In genomic region chr2:26744341-26744740, GRCm38 (mm10) we compare ENCODE assay signal across 18 mouse cellular contexts.
DNase-seq lines count a peak whose midpoint lies in the region; ATAC-seq and TF ChIP-seq lines count a peak whose summit lies in the region.
"Had no signal": no experiment of that assay in that cellular context is flagged by ENCODE, and none has a peak within 500 bp of the region (broad histone marks: within the 10 kb centered on the region; RNA-seq: fewer than 3 reads in every experiment).

No protein-coding gene starts in this region.

- H3K4me1 ChIP-seq in lung, postnatal 0 days (ENCODE audit: insufficient read depth, low read depth, low read length), result no peaks in the 10 kb centered on the region
- H3K4me1 ChIP-seq in lung, adult 2 months (ENCODE audit: control insufficient read depth, insufficient read depth, low read length), result no peaks in the 10 kb centered on the region
- H3K4me1 ChIP-seq in MEL (ENCODE audit: control insufficient read depth in 1 of 2, insufficient read depth in 2 of 2, low read length in 2 of 2), result peaks cover 0 to 2% of the 10 kb centered on the region in 2 experiments; a peak in 1 of 4 replicates
- H3K4me1 ChIP-seq: embryonic facial prominence, embryonic 12.5 days; forebrain, embryonic 10.5 days; heart, embryonic 13.5 days; hindbrain, embryonic 13.5 days; liver, embryonic 12.5 days; midbrain, embryonic 15.5 days had no signal

- peak; percentile 31 for DNase-seq in lung, postnatal 0 days (ENCODE audit: low spot score)
- DNase-seq in lung, adult 2 months, result no peak
- peak; percentile 27 for DNase-seq in MEL (ENCODE audit: low read depth, low spot score)
- DNase-seq in induced T-regulatory cell, adult 2 months (ENCODE audit: low read depth), result peak; percentile 39
- peak; percentile 16 for DNase-seq in splenic B cell, adult 2 months (ENCODE audit: low read depth, low spot score)
- no peak for DNase-seq in left cerebral cortex, postnatal 10 days (ENCODE audit: extremely low spot score in 1 of 2, low spot score in 2 of 2)
- DNase-seq in ovary, postnatal 36 days (ENCODE audit: low spot score), result no peak
- DNase-seq: adrenal gland, postnatal 14 days; cerebellum, postnatal 25 days; kidney, adult 8-10 months; thymus, adult 2 months had no signal

- no peak overlapping the region for H3K4me2 ChIP-seq in lung, postnatal 0 days (replicated peaks; ENCODE audit: low read depth, low read length)
- H3K4me2 ChIP-seq: embryonic facial prominence, embryonic 12.5 days; heart, embryonic 13.5 days; hindbrain, embryonic 13.5 days; liver, embryonic 12.5 days; midbrain, embryonic 15.5 days had no signal

- H3K36me3 ChIP-seq in lung, postnatal 0 days (ENCODE audit: insufficient read depth, low read length), result no peaks in the 10 kb centered on the region
- no peaks in the 10 kb centered on the region for H3K36me3 ChIP-seq in MEL (ENCODE audit: control insufficient read depth in 1 of 2, insufficient read depth in 2 of 2, low read length in 2 of 2)
- H3K36me3 ChIP-seq in splenic B cell, adult 2 months (ENCODE audit: control insufficient read depth, insufficient read depth, low read length, poor library complexity, severe bottlenecking), result no peaks in the 10 kb centered on the region
- H3K36me3 ChIP-seq: embryonic facial prominence, embryonic 12.5 days; forebrain, embryonic 10.5 days; heart, embryonic 13.5 days; hindbrain, embryonic 13.5 days; liver, embryonic 12.5 days; midbrain, embryonic 15.5 days had no signal

- no peak overlapping the region for H3K27ac ChIP-seq in lung, postnatal 0 days (ENCODE audit: low read length)
- H3K27ac ChIP-seq in MEL (ENCODE audit: control insufficient read depth, low read depth, low read length), result no peak overlapping the region
- H3K27ac ChIP-seq: embryonic facial prominence, embryonic 12.5 days; forebrain, embryonic 10.5 days; heart, embryonic 13.5 days; hindbrain, embryonic 13.5 days; layer of hippocampus, adult 2 months; liver, embryonic 12.5 days; midbrain, embryonic 15.5 days had no signal

- no peak for TF ChIP-seq RAD21 in MEL (IDR thresholded peaks at IDR 0.05; ENCODE audit: low read depth, low read length)

- H3K9me3 ChIP-seq in lung, postnatal 0 days (ENCODE audit: low read length), result no peaks in the 10 kb centered on the region
- no peaks in the 10 kb centered on the region for H3K9me3 ChIP-seq in MEL (replicated peaks; ENCODE audit: insufficient read depth, low read length)
- H3K9me3 ChIP-seq: embryonic facial prominence, embryonic 12.5 days; forebrain, embryonic 10.5 days; heart, embryonic 13.5 days; hindbrain, embryonic 13.5 days; liver, embryonic 12.5 days; midbrain, embryonic 15.5 days had no signal

- H3K4me3 ChIP-seq in lung, postnatal 0 days (ENCODE audit: low read depth, low read length), result no peak overlapping the region
- H3K4me3 ChIP-seq in lung, adult 2 months (replicated peaks; ENCODE audit: extremely low read depth, low read depth, low read length), result no peak overlapping the region
- no peak overlapping the region for H3K4me3 ChIP-seq in MEL (ENCODE audit: control insufficient read depth in 1 of 2, insufficient read depth in 1 of 2, low read depth in 2 of 2, low read length in 2 of 2)
- H3K4me3 ChIP-seq: embryonic facial prominence, embryonic 12.5 days; forebrain, embryonic 10.5 days; heart, embryonic 13.5 days; hindbrain, embryonic 13.5 days; layer of hippocampus, adult 2 months; liver, embryonic 12.5 days; midbrain, embryonic 15.5 days had no signal

- ATAC-seq in lung, postnatal 0 days, result no peak
- ATAC-seq: liver, embryonic 12.5 days; midbrain, embryonic 15.5 days had no signal

- TF ChIP-seq POLR2A in lung, adult 2 months (IDR thresholded peaks at IDR 0.05; ENCODE audit: borderline replicate concordance, extremely low read depth, low read depth, low read length), result no peak
- no peak for TF ChIP-seq POLR2A in MEL (IDR thresholded peaks at IDR 0.05; ENCODE audit: control insufficient read depth in 1 of 2, insufficient read depth in 1 of 2, low read depth in 1 of 2, low read length in 2 of 2, poor library complexity in 1 of 2)

- 48% methylated on average over 1 of the region's 1 CpGs for WGBS in lung, postnatal 0 days
- 45% methylated on average over 1 of the region's 1 CpGs for WGBS in lung, adult 2 months

- no peaks in the 10 kb centered on the region for H3K79me2 ChIP-seq in MEL (ENCODE audit: control insufficient read depth, insufficient read depth, low read length, poor library complexity)

- H3K9ac ChIP-seq in lung, postnatal 0 days (replicated peaks; ENCODE audit: low read depth), result no peak overlapping the region
- H3K9ac ChIP-seq in MEL (ENCODE audit: control insufficient read depth, low read depth, low read length, poor library complexity, severe bottlenecking), result no peak overlapping the region
- H3K9ac ChIP-seq: embryonic facial prominence, embryonic 12.5 days; heart, embryonic 13.5 days; hindbrain, embryonic 13.5 days; liver, embryonic 12.5 days; midbrain, embryonic 15.5 days had no signal

- no peaks in the 10 kb centered on the region for H3K27me3 ChIP-seq in lung, postnatal 0 days (replicated peaks; ENCODE audit: insufficient read depth, low read length)
- H3K27me3 ChIP-seq in MEL (ENCODE audit: control insufficient read depth in 1 of 2, insufficient read depth in 2 of 2, low read length in 2 of 2), result peaks cover 1 to 13% of the 10 kb centered on the region in 2 experiments; a peak in 3 of 4 replicates
- H3K27me3 ChIP-seq in splenic B cell, adult 2 months (ENCODE audit: control insufficient read depth, insufficient read depth, low read length, poor library complexity, severe bottlenecking), result no peaks in the 10 kb centered on the region
- H3K27me3 ChIP-seq: embryonic facial prominence, embryonic 12.5 days; heart, embryonic 13.5 days; hindbrain, embryonic 13.5 days; liver, embryonic 12.5 days; midbrain, embryonic 15.5 days had no signal

- intact Hi-C loops in left cerebral cortex, postnatal 10 days (cut with DNase I), result no loop called here

- TF ChIP-seq CTCF in lung, postnatal 0 days (IDR thresholded peaks at IDR 0.05), result no peak
- TF ChIP-seq CTCF in lung, adult 2 months (IDR thresholded peaks at IDR 0.05; ENCODE audit: insufficient read depth, low read length), result no peak
- no peak for TF ChIP-seq CTCF in MEL (IDR thresholded peaks at IDR 0.05 in 2 of 3, conservative IDR thresholded peaks at IDR 0.05 in 1 of 3; ENCODE audit: control insufficient read depth in 1 of 3, insufficient read depth in 1 of 3, low read depth in 2 of 3, low read length in 3 of 3, poor library complexity in 1 of 3, severe bottlenecking in 1 of 3)

- no peak for TF ChIP-seq EP300 in lung, postnatal 0 days (IDR thresholded peaks at IDR 0.05)
- TF ChIP-seq EP300 in MEL (IDR thresholded peaks at IDR 0.05; ENCODE audit: low read depth in 1 of 2, low read length in 2 of 2), result no peak

TF ChIP-seq in MEL, 35 proteins besides CTCF, POLR2A, EP300 and RAD21:
- TF ChIP-seq GABPA (IDR thresholded peaks at IDR 0.05; ENCODE audit: low read depth, low read length) (no peak), CHD2 (IDR thresholded peaks at IDR 0.05; ENCODE audit: low read length) (no peak), USF1 (IDR thresholded peaks at IDR 0.05; ENCODE audit: low read depth, low read length) (no peak), MYC (IDR thresholded peaks at IDR 0.05; ENCODE audit: low read depth, low read length) (no peak), TCF12 (IDR thresholded peaks at IDR 0.05; ENCODE audit: low read depth, low read length) (no peak), HCFC1 (IDR thresholded peaks at IDR 0.05; ENCODE audit: low read depth, low read length) (no peak), E2F4 (IDR thresholded peaks at IDR 0.05; ENCODE audit: borderline replicate concordance, low read depth, low read length) (no peak), UBTF (IDR thresholded peaks at IDR 0.05; ENCODE audit: borderline replicate concordance, insufficient read depth, low read depth, low read length) (no peak), NRF1 (IDR thresholded peaks at IDR 0.05; ENCODE audit: insufficient read depth, low read depth, low read length, poor library complexity, severe bottlenecking) (no peak), MAZ (IDR thresholded peaks at IDR 0.05; ENCODE audit: low read depth, low read length) (no peak), KAT2A (conservative IDR thresholded peaks at IDR 0.05; ENCODE audit: low read depth, low read length) (no peak)

Comparison
In these comparisons a context has a peak if more than half of its experiments do, and no peak if none do; other contexts are left out.
1. DNase-seq: peak in lung, postnatal 0 days (single experiment), MEL (single experiment), induced T-regulatory cell, adult 2 months (single experiment) and splenic B cell, adult 2 months (single experiment); none in lung, adult 2 months (single experiment), left cerebral cortex, postnatal 10 days (0 of 2) and ovary, postnatal 36 days (single experiment).